Mouse (Mus musculus) left cerebral cortex, adult 18-20 months (tissue): Measurements from ENCODE around the gene Spint1. TPM values are rescaled to one million over a fixed set of nuclear protein-coding genes. Genes with fewer than 3 reads are reported as not detected.

ENCODE experiments used
- DNase-seq, 2 experiments: peaks; one replicate each; pipeline ENCODE4 v3.0.0; 2021 to 2022; ENCODE audit warnings: low spot score in 2 of 2, mixed read lengths in 1 of 2
- long read RNA-seq, 2 experiments: library from polyadenylated mRNA; stranded (forward); transcript quantifications; one replicate each; pipeline ENCODE4 v2.0.0; 2021
- total RNA-seq, 2 experiments: library from RNA; stranded (reverse); gene quantifications; 2 replicates each; pipeline ENCODE4 v1.2.3; 2021

Spint1 gene
- total RNA-seq, result 1 to 10 TPM; 1.6 to 1.9 TPM
- long read RNA-seq, experiment 1, partial matches to known transcripts, result 0 of 2 reads
- long read RNA-seq, experiment 1, other reads (novel, unspliced or antisense), result 0 of 2 reads
- long read RNA-seq, experiment 2, partial matches to known transcripts, result 0 of 1 reads
- long read RNA-seq, experiment 2, other reads (novel, unspliced or antisense), result 0 of 1 reads

GRCm38 (mm10) chr2:119237210-119237870 is at the start of gene Spint1:
Gene Spint1, plus strand, starts transcription at chr2:119237362.
- no peak for DNase-seq

GRCm38 (mm10) chr2:119189029-119189710 is 48.0 kb upstream of the Spint1 start:
- peak; percentile 82 to 90 for DNase-seq

GRCm38 (mm10) chr2:119190969-119191368 is 46.2 kb upstream of the Spint1 start:
- DNase-seq, result no peak

DNA sequence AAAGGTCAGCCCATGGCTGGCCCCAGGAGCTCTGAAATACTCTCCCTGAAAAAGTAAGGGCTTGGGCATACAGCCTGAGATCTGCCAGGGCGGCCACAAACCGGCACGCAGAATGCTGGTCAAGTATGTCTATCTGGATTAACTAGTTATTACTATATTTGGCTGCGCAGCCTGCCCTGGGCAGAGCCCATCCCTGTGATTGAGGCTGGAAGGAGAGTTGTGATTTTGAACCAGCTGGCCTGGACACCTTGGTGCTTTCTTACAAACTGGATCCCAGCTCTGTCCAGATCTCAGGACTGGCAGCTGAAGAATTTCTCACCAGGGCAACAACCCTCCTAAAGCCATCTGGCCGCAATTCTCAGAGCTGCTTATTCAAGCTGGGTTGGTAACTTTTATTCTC is 43.0 kb upstream of the Spint1 start:
- DNase-seq, result no peak

GRCm38 (mm10) chr2:119196316-119197108 is 40.6 kb upstream of the Spint1 start:
- DNase-seq, result no peak

DNA sequence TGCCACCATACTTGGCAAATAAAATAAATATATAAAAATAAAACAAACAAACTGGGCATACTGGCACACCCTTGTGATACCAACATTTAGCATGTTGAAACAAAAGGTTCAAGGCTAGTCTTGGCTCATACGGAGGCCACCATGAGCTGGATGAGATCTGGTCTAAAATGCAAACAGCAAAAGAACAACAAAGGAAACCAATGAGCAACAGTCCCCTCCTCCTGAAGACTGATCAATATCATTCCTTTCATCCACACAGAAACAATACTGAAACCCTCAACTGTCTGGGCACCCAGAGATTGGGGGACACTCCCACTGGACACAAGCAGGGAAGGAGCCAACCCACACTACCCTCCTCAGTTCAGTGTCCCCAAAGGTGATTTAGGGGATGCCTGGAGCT is 39.7 kb upstream of the Spint1 start:
- DNase-seq, result no peak

GRCm38 (mm10) chr2:119198049-119198448 is 39.1 kb upstream of the Spint1 start:
- no peak for DNase-seq

GRCm38 (mm10) chr2:119198934-119199333 is 38.2 kb upstream of the Spint1 start:
- DNase-seq, result no peak

DNA sequence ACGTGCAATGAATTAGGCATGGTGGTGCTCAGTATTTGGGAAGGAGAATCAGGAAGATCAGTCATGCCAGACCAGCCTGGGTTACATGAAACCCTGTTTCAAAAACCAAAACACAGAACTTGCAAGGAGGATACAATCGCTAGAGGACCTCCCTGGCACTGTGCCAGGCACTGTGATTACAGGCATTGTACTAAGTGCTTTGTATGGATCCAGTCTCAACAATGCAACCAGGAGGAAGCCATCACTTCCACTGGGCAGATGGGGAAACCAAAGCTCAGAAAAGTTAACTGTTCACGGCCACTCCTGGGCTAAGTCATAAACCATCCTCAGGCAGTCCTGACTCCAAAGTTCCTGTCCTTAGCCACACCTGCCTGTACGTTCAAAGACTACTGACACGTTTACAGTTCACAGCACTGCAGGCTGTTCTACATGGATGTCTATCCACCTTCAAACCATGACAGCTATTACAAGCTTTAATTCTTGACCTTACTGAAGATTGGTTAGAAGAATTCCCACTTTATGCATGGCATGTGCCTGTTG is 34.2 kb upstream of the Spint1 start:
- DNase-seq, result no peak

DNA sequence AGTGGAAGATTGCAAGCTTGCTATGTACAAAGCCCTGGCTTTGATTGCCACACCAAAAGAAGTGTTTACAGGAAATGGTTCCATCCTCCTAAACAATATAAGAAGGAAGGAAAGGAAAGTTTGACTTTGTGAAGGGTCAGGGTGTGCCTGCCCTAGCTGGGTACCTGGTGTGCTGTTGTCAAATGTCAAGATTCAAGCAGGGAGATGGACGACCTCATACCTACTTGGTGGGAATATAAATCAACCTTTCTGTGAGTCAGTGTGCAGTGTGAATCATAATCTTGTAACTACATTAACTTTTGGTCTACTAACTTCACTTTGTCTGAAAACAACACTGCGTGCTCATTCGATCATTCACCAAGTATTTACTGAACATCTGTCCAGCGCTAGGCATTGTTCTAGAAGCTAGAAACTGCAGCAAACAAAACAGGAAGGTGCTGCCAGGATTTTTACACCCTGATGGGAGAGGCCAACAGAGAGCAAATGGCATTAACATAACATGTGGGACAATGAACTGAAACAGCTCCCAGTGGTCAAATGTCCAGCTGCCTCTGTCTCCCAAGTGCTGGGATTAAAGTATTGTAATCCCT is 33.2 kb upstream of the Spint1 start:
- DNase-seq, result no peak

GRCm38 (mm10) chr2:119207961-119208343 is 29.2 kb upstream of the Spint1 start:
- DNase-seq, result no peak

DNA sequence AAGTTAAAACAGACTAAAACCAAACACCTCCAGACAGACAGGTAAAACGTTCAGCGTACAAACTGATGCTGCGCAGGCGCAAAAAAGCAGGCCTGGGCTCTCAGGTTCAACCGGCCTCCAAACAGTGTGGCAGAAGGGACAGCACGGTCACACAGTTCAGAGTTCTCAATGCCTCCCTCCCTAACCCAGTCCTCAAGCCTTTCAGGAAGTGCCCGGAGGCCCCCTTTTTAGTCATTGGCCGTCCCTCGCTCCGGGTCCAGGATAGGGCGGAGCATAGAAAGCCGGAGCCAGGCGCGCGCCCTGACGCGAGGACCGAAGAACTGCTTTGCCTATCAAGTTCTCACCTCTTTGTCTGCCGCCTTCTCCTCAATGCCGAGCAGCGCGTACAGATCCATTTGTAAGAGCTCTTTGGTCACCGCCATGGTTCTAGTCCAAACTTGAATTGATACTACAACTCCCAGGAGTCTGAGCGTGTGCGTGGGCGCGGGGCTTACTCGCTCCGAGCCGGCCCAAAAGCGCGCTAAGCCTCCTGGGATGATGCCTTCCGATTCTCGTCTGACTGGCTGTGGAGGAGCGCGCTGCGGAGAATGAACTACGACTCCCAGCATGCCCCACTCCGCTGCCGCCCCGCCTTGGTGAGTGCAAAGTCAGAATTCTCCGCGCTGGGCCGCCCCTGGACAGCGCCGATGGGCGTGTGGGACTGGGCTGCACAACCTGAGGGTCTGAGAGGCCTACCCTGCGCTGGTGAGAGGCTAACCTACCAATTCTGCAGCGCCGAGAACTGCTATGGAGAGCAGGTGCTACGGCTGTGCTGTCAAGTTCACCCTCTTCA is 28.6 kb upstream of the Spint1 start, which contains the start of the genes Zfyve19 and Dnajc17:
Gene Zfyve19 (plus strand): TSS at position 274 of the 832 bp plus-strand sequence.
Gene Dnajc17 (minus strand): TSS at position 452 of the 832 bp plus-strand sequence.
- DNase-seq, result peak; percentile 97 to 98

GRCm38 (mm10) chr2:119209176-119209507 is 28.0 kb upstream of the Spint1 start:
- no peak for DNase-seq

GRCm38 (mm10) chr2:119229775-119230704 is 7.1 kb upstream of the Spint1 start, which contains the start of gene Ppp1r14d:
Gene Ppp1r14d, minus strand, starts transcription at chr2:119229906.
- DNase-seq, result no peak

GRCm38 (mm10) chr2:119236682-119237209 is 416 bp upstream of the Spint1 start:
- no peak for DNase-seq

GRCm38 (mm10) chr2:119237871-119238220 is 684 bp downstream of the Spint1 start:
- no peak for DNase-seq

DNA sequence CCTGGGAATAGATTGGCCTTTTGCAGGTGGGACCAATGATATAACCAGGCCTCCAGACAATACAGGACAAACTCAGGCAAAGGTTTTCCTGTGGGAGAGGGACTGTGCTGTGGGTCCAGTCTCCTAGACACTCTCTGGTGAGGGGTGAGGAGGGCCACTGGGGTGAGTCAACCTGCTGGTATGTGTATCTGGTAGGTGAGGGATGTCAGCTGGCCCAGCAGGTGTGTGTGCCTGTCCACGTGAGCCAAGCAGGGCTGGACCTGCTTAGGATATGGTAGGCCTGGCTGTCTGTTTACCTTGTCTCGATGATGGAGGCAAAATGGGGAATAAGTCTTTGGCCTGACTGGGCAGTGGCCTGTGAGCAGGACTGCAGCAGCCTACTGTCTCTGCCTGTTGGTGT is 1.5 kb downstream of the Spint1 start:
- DNase-seq, result no peak

DNA sequence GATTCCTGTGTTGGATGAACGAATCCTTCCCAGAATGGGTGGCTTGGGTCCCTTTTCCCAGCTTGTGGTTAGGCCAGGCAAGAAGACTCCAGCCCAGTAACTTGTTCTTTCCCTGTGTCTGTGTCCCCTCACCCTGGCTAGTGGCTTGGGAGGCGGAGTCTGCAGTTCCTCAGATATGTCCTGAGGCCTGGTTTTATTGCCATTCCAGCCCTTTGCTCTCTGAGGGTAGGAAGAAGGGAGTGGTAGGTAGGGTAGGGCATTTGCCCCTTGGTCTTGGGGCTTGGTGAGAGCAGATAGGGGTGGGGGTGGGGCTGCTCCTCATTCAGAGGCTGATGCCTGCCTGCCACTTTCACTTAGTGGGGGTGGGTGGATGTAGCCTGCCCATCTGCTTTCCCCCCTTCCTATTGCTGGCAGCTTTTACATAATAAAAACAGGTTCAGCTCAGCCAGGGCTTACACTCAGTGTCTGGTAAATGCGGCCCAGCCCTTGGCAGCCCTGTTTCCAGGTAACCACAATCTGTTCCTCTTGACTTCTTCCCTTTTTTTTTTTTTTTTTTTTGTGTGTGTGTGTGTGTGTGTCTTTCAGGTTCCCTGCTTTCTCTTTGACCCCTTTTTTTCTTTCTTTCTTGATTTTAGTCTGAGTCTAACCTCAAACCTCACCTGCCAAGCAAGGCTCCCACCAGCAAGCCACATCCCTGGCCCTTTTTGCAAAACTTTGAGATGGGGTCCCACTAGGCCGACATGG is 3.1 kb downstream of the Spint1 start:
- DNase-seq, result no peak
